Mouse (Mus musculus) embryonic facial prominence, embryonic 12.5 days (tissue): ENCODE results near the gene Lrrc40. TPM values are rescaled to one million over a fixed set of nuclear protein-coding genes. Genes with fewer than 3 reads are reported as not detected.

ENCODE experiments used
- ATAC-seq: fragments of 200-750 bp; cut with Nextera tagmentation; 2 replicates; pipeline ENCODE4 v1.8.0; 2017; ENCODE audit not compliant: insufficient number of reproducible peaks, insufficient read depth, low FRiP score, low TSS enrichment
- H3K27ac ChIP-seq: fragments of 300-500 bp; sonication (generic); 2 replicates; pipeline ENCODE4 v1.5.1; 2016; ENCODE audit warnings: mild to moderate bottlenecking
- H3K27me3 ChIP-seq: fragments of 300-500 bp; sonication (generic); 2 replicates; pipeline ENCODE4 v1.6.1; 2016; ENCODE audit warnings: mild to moderate bottlenecking, moderate library complexity
- H3K36me3 ChIP-seq: fragments of 300-500 bp; sonication (generic); 2 replicates; pipeline ENCODE4 v1.6.1; 2016; ENCODE audit warnings: mild to moderate bottlenecking
- H3K4me1 ChIP-seq: fragments of 300-500 bp; sonication (generic); 2 replicates; pipeline ENCODE4 v1.6.1; 2016
- H3K4me2 ChIP-seq: fragments of 300-500 bp; sonication (generic); replicated peaks from 2 replicates; pipeline ENCODE4 v1.6.1; 2016; ENCODE audit warnings: mild to moderate bottlenecking, moderate library complexity
- H3K4me3 ChIP-seq: fragments of 300-500 bp; sonication (generic); 2 replicates; pipeline ENCODE4 v1.5.1; 2016; ENCODE audit warnings: mild to moderate bottlenecking
- H3K9ac ChIP-seq: fragments of 300-500 bp; sonication (generic); 2 replicates; pipeline ENCODE4 v1.6.1; 2016; ENCODE audit warnings: mild to moderate bottlenecking, moderate library complexity
- H3K9me3 ChIP-seq: fragments of 300-500 bp; sonication (generic); 2 replicates; pipeline ENCODE4 v1.6.1; 2016; ENCODE audit warnings: mild to moderate bottlenecking, moderate library complexity
- WGBS: fragments of 180-500 bp; shearing (Covaris S2); methylation state at CpG from one replicate; pipeline ENCODE4 v1.1.7; 2016; 5-methylcytosine and 5-hydroxymethylcytosine counted together
- polyA plus RNA-seq: library from polyadenylated mRNA; unstranded; fragments of >200 nt; fragmentation: Nextera tagmentation; extraction: Ambion mirVana; gene quantifications from 2 replicates; pipeline ENCODE4 v1.2.1, GENCODE M21; 2016

The Lrrc40 gene
- polyA plus RNA-seq, 1 experiment from 2014 or later: 70.8 TPM

DNA sequence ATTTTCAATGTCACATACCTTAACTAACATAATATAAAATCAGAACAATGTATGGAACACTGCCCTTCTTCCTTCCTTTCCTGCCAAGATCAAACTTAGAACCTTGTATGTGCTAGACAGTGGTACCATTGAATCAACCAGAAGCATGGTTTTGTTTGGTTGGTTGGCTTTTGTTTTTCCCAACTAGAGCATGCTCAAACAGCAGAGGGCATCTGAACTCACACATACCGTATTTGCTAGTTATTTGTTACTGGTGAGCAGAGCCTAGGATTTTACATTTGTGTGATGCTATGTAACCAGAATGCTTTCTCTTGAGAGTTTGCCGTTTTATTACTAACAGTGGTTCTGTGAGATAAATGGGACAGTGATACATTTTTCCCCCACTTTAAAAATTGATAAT, 13.0 kb downstream of the Lrrc40 start:
- no peak for ATAC-seq
- 88% methylated on average over 2 of the region's 2 CpGs for WGBS
- Histone ChIP-seq H3K4me3 (no peak overlapping the region), H3K27ac (no peak overlapping the region), H3K27me3 (no peaks in the 10 kb centered on the region), H3K36me3 (peaks cover 14% of the 10 kb centered on the region; the same call in 1 of the 2 replicates), H3K4me1 (no peaks in the 10 kb centered on the region), H3K9ac (no peak overlapping the region), H3K9me3 (no peaks in the 10 kb centered on the region), H3K4me2 (no peak overlapping the region)

DNA sequence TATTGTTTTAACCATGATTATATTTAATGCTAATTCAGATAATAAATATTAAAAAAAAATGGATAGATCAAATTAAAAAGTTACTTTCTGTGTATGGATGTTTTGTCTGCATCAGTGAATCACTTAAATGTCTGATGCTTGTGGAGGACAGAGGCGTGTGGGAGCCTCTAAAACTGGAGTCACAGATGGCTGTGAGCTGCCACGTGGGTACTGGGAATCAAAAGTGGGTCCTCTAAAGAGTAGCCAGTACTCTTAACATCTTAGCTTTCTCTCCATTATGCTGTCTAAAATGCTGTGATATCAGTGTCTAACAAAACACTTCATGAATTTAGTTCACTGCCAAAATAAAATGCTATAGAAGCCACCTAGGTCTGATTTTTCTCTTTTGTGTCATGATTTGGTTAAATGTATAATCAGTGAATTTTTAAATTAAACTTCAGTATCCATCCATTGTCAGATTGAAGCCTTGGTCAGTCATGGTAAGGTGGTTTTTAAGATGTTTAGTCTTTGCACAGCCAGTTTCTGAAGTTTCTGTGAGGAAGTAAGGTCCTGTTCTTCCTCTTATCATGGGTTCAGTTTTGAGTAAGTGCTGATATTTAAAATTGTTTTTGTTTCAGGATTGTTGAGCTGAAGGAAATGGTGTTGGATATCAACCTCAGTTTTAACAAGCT, 24.3 kb downstream of the Lrrc40 start:
- Histone ChIP-seq H3K27me3 (no peaks in the 10 kb centered on the region), H3K36me3 (peaks cover 40% of the 10 kb centered on the region), H3K4me1 (no peaks in the 10 kb centered on the region), H3K9me3 (no peaks in the 10 kb centered on the region), H3K4me2 (no peak overlapping the region), H3K27ac (no peak overlapping the region), H3K9ac (no peak overlapping the region), H3K4me3 (no peak overlapping the region)
- ATAC-seq: no peak
- WGBS: 91% methylated on average over 2 of the region's 2 CpGs

DNA sequence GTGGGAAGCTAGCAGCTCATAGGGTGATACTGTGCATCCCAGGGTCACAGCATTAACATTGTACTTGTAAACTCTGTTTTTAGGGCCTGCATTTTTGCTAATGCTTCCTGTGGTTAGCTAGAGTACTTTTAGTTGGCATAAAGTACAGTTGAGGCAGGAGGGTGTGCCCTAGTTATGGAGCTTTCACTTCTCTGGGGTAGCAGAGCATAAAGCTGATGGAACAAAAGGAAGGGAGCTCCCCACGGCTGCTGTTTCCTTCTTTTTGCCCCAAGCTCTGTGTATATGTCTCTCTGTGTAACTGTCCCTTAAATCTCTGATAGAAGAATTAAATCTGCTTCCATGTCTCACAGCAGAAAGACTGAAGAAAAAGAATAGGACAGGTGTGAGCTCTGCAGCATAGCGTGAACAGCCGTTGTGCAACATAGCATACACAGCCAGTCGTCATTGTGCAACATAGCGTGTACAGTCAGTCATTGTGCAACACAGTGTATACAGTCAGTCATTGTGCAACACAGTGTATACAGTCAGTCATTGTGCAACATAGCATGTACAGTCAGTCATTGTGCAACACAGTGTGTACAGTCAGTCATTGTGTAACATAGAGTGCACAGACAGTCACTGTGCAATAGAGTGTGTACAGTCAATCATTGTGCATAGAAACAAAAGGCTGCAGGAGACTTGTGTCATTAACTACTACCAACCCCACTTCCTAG, 25.5 kb downstream of the Lrrc40 start:
- H3K27me3 ChIP-seq: no peaks in the 10 kb centered on the region
- no peak overlapping the region for H3K27ac ChIP-seq
- no peak overlapping the region for H3K4me3 ChIP-seq
- H3K4me2 ChIP-seq: no peak overlapping the region
- ATAC-seq: no peak
- H3K36me3 ChIP-seq: peaks cover 30% of the 10 kb centered on the region
- no peaks in the 10 kb centered on the region for H3K4me1 ChIP-seq
- WGBS: 95% methylated on average over 5 of the region's 5 CpGs
- H3K9ac ChIP-seq: no peak overlapping the region
- H3K9me3 ChIP-seq: no peaks in the 10 kb centered on the region

DNA sequence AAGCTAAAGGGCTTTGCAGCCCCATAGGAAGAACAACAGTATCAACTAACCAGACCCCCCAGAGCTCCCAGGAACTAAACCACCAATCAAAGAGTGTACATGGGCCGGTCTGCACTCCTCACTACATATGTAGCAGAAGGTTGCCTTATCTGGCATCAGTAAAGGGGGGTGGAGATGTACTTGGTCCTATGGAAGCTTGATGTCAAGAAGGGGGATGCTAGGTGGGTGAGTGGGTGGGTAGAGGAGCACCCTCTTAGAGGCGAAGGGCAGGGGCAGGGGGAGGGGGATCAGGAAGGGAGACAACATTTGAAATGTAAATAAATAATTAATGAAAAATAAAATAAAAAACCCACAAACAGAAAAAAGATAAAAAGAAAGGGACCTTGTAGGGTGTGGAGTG, 28.8 kb downstream of the Lrrc40 start:
- H3K27me3 ChIP-seq: no peaks in the 10 kb centered on the region
- no peaks in the 10 kb centered on the region for H3K9me3 ChIP-seq
- H3K36me3 ChIP-seq: 0 out of 2 replicates have a peak, but pooled peaks cover 7% of the 10 kb centered on the region
- ATAC-seq: no peak
- H3K9ac ChIP-seq: no peak overlapping the region
- WGBS: 90% methylated on average over 2 of the region's 2 CpGs
- no peak overlapping the region for H3K27ac ChIP-seq
- H3K4me2 ChIP-seq: no peak overlapping the region
- H3K4me1 ChIP-seq: peaks cover 5% of the 10 kb centered on the region; the same call in 1 of the 2 replicates
- no peak overlapping the region for H3K4me3 ChIP-seq

DNA sequence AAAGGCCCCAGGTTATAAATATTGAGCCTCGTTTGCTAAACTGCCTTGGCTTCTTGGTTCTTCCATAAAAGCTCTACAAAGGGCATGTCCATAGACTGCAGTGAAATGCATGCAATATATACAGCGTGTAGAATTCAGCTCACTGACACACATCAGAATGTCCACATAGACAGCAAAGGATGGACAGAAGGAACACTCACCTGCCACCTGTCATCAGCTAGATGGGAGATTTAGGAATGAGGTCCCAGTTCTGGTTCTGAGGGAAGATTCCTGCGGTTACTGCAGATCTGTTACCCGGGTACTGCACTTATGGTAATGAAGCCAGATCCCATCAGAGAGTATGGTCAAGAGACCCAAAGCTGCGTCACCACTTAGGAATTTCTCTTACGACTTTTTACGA, 31.5 kb downstream of the Lrrc40 start:
- Histone ChIP-seq H3K9ac (no peak overlapping the region), H3K27me3 (no peaks in the 10 kb centered on the region), H3K4me3 (no peak overlapping the region), H3K4me2 (no peak overlapping the region), H3K27ac (no peak overlapping the region), H3K36me3 (0 out of 2 replicates have a peak, but pooled peaks cover 3% of the 10 kb centered on the region), H3K9me3 (no peaks in the 10 kb centered on the region), H3K4me1 (peaks cover 5% of the 10 kb centered on the region; the same call in 1 of the 2 replicates)
- ATAC-seq: no peak
- WGBS: 78% methylated on average over 7 of the region's 7 CpGs

GRCm38 (mm10) chr3:158068613-158069263, 32.3 kb downstream of the Lrrc40 start:
- no peak for ATAC-seq
- Histone ChIP-seq H3K36me3 (0 out of 2 replicates have a peak, but pooled peaks cover 3% of the 10 kb centered on the region), H3K4me1 (peaks cover 5% of the 10 kb centered on the region; the same call in 1 of the 2 replicates), H3K4me2 (no peak overlapping the region), H3K9me3 (no peaks in the 10 kb centered on the region), H3K9ac (no peak overlapping the region), H3K27ac (no peak overlapping the region), H3K27me3 (no peaks in the 10 kb centered on the region), H3K4me3 (no peak overlapping the region)
- 35% methylated on average over 9 of the region's 9 CpGs for WGBS

DNA sequence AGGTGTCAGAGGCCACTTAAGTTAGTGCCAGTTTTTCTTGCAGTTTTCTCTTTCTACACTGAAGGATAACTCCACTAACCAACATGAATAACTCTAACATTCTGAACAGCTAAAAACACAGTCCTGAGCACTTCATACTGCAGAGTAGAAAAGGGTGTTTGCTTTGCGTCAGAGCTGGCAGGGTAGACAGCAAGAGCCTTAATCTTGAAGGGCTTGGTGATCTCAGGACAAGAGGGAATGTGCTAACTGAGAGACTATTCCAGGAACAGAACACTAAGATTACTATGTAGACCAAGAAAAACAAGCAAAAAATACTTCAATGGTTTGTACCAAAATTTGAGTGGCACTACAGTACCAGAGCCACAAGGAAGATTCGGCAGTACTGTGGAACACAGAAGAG, 38.5 kb downstream of the Lrrc40 start:
- Histone ChIP-seq H3K4me2 (no peak overlapping the region), H3K4me3 (no peak overlapping the region), H3K27me3 (0 out of 2 replicates have a peak, but pooled peaks cover 2% of the 10 kb centered on the region), H3K9ac (no peak overlapping the region), H3K4me1 (no peaks in the 10 kb centered on the region), H3K36me3 (no peaks in the 10 kb centered on the region), H3K27ac (no peak overlapping the region), H3K9me3 (no peaks in the 10 kb centered on the region)
- WGBS: 86% methylated on average over 2 of the region's 2 CpGs
- ATAC-seq: no peak

DNA sequence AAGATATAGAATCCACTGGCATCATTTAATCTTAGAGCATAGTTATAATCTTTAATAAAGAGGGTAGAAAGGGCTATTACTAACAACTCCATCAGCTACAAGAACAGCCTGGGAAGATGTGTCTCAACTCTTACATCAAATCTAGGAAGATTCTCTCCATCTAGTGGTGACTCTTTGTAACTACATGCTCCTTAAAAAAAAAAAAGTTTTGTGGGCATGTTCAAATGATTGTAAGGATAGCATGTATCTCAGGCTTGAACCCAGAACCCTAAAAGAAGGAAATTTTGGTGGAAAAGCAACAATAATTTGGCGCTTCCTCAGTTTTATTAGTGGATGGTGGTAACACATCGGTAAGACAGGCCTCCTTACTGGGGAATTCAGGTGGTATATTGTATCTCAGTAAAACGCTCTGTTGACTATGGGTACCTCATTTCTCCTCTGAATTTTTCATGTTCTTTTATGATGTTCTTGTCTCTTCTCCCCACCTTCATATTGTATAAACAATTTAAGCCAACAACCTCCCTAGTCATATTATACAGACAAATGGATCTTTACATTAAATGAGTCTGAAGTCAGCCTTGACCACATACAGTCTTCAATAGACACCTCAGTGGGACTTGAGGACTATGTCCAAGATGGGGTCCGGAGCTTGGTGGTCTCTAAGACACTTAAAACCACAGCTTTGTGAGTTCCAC, 40.4 kb downstream of the Lrrc40 start:
- no peak for ATAC-seq
- H3K4me2 ChIP-seq: no peak overlapping the region
- no peaks in the 10 kb centered on the region for H3K36me3 ChIP-seq
- 43% methylated on average over 4 of the region's 4 CpGs for WGBS
- H3K27me3 ChIP-seq: peaks cover 2% of the 10 kb centered on the region; the same call in 1 of the 2 replicates
- no peak overlapping the region for H3K4me3 ChIP-seq
- no peaks in the 10 kb centered on the region for H3K9me3 ChIP-seq
- H3K4me1 ChIP-seq: no peaks in the 10 kb centered on the region
- H3K9ac ChIP-seq: no peak overlapping the region
- H3K27ac ChIP-seq: no peak overlapping the region

DNA sequence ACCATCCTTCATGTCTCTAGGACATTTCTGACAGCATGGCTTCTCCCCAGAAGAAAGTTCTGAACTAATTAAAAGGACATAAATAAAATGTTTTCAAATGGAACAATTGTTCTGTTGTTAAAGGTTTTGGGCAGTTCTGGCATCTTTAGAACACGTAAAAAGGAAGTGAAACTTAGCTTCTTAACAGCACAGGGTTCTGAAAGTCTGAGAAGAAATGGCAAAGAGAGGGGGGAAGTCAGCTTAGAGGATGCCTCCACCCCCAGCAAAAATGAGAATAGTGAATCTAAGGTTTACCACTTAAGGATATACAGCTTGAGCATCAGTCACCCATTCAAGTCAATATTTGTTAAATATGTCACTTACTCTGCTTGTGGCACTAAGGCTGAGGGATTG, 40.9 kb downstream of the Lrrc40 start:
- H3K9ac ChIP-seq: no peak overlapping the region
- WGBS: 39% methylated on average over 1 of the region's 1 CpGs
- no peaks in the 10 kb centered on the region for H3K4me1 ChIP-seq
- H3K4me3 ChIP-seq: no peak overlapping the region
- H3K27me3 ChIP-seq: peaks cover 2% of the 10 kb centered on the region; the same call in 1 of the 2 replicates
- H3K27ac ChIP-seq: no peak overlapping the region
- H3K4me2 ChIP-seq: no peak overlapping the region
- no peaks in the 10 kb centered on the region for H3K9me3 ChIP-seq
- ATAC-seq: no peak
- H3K36me3 ChIP-seq: no peaks in the 10 kb centered on the region

DNA sequence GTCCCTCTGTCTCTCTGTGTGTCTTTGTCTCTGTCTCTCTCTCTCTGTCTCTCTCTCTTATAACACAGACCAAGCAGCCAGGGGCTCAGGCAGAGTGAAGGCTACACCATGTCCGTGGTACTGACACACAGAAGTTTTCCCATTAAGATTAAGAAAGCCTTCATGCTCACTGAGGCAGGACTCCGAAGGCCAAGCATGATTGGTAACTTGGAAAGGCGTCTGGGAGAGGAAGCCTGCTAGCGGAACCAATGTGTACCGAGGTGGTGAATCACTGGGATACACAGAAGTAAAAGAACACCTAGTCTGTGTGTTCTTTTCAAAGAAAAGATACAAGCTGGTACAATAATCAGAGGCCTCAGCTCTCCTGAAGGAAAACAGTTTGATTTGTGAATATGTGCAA, 41.4 kb downstream of the Lrrc40 start:
- no peak for ATAC-seq
- Histone ChIP-seq H3K9me3 (no peaks in the 10 kb centered on the region), H3K36me3 (no peaks in the 10 kb centered on the region), H3K27ac (no peak overlapping the region), H3K4me2 (no peak overlapping the region), H3K9ac (no peak overlapping the region), H3K4me3 (no peak overlapping the region), H3K27me3 (peaks cover 2% of the 10 kb centered on the region; the same call in 1 of the 2 replicates), H3K4me1 (no peaks in the 10 kb centered on the region)
- WGBS: 67% methylated on average over 5 of the region's 5 CpGs

DNA sequence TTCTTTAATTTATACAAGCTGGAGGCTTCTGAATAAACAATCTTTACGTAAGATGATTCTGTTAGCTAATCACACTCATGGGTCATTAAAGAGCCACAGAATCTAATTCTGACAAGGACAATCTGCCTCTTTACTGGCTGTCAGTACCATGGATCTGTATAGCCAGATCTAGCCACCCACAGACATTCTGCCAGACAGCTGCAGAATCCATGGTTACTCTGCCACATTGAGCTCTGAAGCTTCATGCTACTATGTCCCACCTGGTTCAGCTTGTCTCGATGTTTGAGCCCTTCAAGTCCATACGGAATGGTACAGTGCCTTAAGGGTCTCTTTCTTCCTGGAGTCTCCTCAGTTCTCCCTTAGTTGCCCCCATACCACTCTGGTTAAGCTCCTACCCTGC, 55.1 kb downstream of the Lrrc40 start:
- 72% methylated on average over 3 of the region's 3 CpGs for WGBS
- Histone ChIP-seq H3K27ac (no peak overlapping the region), H3K9me3 (no peaks in the 10 kb centered on the region), H3K4me2 (no peak overlapping the region), H3K9ac (no peak overlapping the region), H3K27me3 (no peaks in the 10 kb centered on the region), H3K4me3 (no peak overlapping the region), H3K4me1 (no peaks in the 10 kb centered on the region), H3K36me3 (no peaks in the 10 kb centered on the region)
- ATAC-seq: no peak
